In the genomic region with DNA sequence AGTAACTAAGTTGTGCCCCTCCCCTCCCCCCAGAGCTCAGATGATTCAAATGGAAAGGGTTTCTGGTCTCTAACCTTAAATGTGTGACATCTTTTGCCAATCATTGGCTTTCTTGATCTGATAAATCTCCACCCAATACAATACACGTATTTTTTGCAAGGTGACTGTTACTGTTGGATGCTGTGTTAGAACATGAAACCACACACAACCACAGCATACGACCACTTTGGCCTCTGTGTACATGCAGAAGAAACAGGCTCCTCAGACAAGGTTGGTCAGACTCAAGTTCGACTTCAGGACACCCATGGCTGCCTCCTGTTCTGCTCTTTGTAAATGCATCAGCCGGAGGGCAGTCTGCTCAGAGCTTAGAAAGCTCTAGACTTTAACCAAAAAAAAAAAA, we compare ENCODE assay signal across 13 mouse cellular contexts.
"Had no signal": no experiment of that assay in that cellular context is flagged by ENCODE, and none has a peak within 500 bp of the region (broad histone marks: within the 10 kb centered on the region; RNA-seq: fewer than 3 reads in every experiment).

No protein-coding gene starts in this region.

- H3K27ac ChIP-seq: limb, embryonic 10.5 days; liver, embryonic 15.5 days; midbrain, embryonic 10.5 days; midbrain, embryonic 15.5 days; neural tube, embryonic 12.5 days had no signal

- H3K9me3 ChIP-seq: limb, embryonic 10.5 days; liver, embryonic 15.5 days; midbrain, embryonic 10.5 days; midbrain, embryonic 15.5 days; neural tube, embryonic 12.5 days had no signal

- H3K4me1 ChIP-seq: limb, embryonic 10.5 days; midbrain, embryonic 15.5 days; neural tube, embryonic 12.5 days had no signal

- H3K9ac ChIP-seq: liver, embryonic 15.5 days; midbrain, embryonic 15.5 days; neural tube, embryonic 12.5 days had no signal

- ATAC-seq: midbrain, embryonic 15.5 days had no signal

- H3K27me3 ChIP-seq: liver, embryonic 15.5 days; midbrain, embryonic 15.5 days; neural tube, embryonic 12.5 days had no signal

- H3K4me2 ChIP-seq: liver, embryonic 11.5 days; liver, embryonic 15.5 days; midbrain, embryonic 15.5 days; neural tube, embryonic 12.5 days had no signal

- H3K4me3 ChIP-seq: limb, embryonic 10.5 days; liver, embryonic 15.5 days; midbrain, embryonic 10.5 days; midbrain, embryonic 15.5 days; neural tube, embryonic 12.5 days had no signal

- H3K36me3 ChIP-seq: limb, embryonic 10.5 days; liver, embryonic 15.5 days; midbrain, embryonic 10.5 days; midbrain, embryonic 15.5 days; neural tube, embryonic 12.5 days had no signal

- DNase-seq: kidney, adult 18-20 months; kidney, postnatal 14 days; lung, adult 2 months; lung, postnatal 10 days; lung, postnatal 4 days; spleen, adult 18-20 months; thymus, postnatal 36 days had no signal
